Mouse (Mus musculus): ENCODE results near the gene Slc26a3.

GRCm38 (mm10) chr12:31499314-31500131, 108.9 kb downstream of the Slc26a3 start, which contains the start of gene Cbll1:
- no peak for TF ChIP-seq CTCF (IDR thresholded peaks at IDR 0.05; ENCODE audit: insufficient read depth, low read depth, low read length)
- TF ChIP-seq POLR2A (IDR thresholded peaks at IDR 0.05; ENCODE audit: insufficient read depth, low read depth, low read length): peak; percentile 72
